Mouse (Mus musculus) CD4-positive helper T cell, adult 2 months (primary cell): Measurements from ENCODE around the gene Vps9d1.
A peak's percentile ranks its signal among the peaks of the same experiment; 100 is the strongest.
"Not testable (repeated sequence)": the region's sequence is repeated elsewhere in the genome, so short reads cannot be mapped to it uniquely, and the experiment has no call there.

Experiments
- DNase-seq: peaks from one replicate; pipeline ENCODE4 v3.0.0-alpha.2; 2012; ENCODE audit warnings: low read depth, missing footprints, low spot score

The Vps9d1 gene

DNA sequence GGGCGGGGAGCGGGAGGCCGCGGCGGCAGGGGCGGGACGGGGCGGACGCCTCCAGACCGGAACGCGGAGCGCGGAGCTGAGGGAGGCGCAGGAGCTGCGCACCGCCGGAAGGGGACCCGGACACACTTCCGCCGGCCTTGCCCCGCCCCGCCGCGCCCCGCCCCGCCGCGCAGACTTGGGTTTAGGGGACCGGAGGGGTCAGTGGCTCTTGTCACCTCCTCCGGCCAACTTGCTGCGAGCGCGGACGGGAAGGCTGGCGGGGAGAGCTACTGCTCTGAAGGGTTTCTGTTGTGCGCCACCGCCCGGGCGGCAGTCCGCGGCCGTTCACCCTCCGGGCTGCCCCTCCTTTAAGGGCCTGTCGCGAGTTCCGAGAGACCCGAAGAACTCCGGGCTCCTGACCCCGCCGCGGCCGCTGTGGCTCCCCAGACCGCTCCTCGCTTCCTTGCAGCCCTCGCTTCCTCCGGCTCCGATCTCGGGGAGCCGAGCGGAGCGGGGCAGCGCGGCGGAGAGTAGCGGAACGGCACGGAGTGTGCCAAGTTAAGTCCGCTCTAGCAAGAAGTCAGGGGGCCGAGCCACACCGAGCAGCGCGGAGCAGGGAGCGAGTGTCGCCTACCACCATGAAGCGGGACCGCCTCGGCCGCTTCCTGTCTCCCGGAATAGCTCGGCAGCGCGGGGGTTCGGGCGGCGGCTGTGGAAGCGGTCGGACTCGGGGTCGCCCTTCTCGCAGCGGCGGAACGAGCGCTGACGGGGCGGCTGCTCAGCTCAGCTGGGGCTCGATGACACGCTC lies at the start of gene Vps9d1, which contains the start of gene Zfp276:
TSS of gene Vps9d1 (minus strand) at position 250 of the 787 bp plus-strand sequence.
TSS of gene Zfp276 (plus strand) at position 97 of the 787 bp plus-strand sequence.
- DNase-seq, result peak; percentile 90

GRCm38 (mm10) chr8:123298301-123298700 lies 44.2 kb upstream of the Vps9d1 start:
- DNase-seq, result no peak

GRCm38 (mm10) chr8:123292785-123293184 lies 38.6 kb upstream of the Vps9d1 start:
- DNase-seq, result no peak

DNA sequence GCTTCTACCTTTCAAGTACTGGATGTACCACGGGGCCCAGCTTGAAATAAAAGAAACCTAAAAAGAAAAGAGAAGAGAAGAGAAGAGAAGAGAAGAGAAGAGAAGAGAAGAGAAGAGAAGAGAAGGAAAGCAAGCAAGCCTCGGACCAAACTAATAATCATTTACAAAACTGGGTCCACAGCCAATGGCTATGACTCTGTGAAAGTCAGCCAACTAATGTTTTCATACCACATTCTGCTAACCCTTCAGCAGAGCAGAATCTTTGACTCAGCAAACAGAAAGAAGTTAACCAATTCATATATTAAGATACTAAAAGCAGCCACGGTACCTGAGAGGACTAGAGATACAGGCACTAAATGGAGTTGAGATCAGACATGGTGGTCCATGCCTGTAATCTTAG lies 38.1 kb upstream of the Vps9d1 start:
- no peak for DNase-seq

DNA sequence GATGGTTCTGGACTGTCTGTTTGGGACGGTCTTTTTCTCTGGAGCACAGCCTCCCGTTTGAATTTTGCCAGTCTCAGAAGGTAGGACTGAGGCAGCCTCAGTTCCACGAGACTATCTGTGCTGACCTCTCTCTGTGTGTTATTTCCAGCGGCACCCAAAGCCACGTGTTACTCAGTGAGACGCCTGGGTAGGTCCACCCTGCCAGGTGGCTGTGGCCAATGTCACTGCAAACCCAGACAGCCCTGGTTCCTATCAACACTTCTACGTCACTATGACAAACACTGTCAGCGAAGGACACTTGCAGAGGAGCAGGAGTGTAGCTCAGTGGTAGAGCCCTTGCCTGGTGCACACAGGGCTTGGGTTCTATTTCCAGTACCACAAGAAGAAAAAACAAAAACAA lies 37.6 kb upstream of the Vps9d1 start:
- no peak for DNase-seq

GRCm38 (mm10) chr8:123290679-123291078 lies 36.5 kb upstream of the Vps9d1 start:
- no peak for DNase-seq

GRCm38 (mm10) chr8:123290166-123290565 lies 36.0 kb upstream of the Vps9d1 start:
- peak; percentile 10 for DNase-seq

GRCm38 (mm10) chr8:123287362-123287761 lies 33.2 kb upstream of the Vps9d1 start:
- peak; percentile 46 for DNase-seq

DNA sequence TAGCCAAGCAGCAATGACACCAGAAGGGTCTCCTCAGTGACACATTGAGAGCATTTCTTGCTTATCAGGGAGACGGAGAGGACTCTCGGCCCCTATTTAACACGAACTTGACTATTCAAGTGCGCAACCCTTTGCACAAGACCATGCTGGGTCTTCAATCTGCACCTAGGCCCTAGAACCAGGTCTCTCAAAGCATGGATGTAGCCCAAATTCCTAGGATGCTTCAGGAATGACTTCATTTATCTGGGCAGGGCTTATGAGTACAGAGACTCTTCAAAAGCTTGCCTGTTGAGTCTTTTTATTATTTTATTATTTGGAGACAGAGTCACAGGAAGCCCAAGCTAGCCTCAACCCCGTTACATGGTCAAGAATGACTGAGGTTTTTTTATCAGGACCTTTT lies 30.3 kb upstream of the Vps9d1 start:
- no peak for DNase-seq

- DNase-seq, result no peak
These were observed 29.8 kb upstream of the Vps9d1 start for GRCm38 (mm10) chr8:123283991-123284390.

DNA sequence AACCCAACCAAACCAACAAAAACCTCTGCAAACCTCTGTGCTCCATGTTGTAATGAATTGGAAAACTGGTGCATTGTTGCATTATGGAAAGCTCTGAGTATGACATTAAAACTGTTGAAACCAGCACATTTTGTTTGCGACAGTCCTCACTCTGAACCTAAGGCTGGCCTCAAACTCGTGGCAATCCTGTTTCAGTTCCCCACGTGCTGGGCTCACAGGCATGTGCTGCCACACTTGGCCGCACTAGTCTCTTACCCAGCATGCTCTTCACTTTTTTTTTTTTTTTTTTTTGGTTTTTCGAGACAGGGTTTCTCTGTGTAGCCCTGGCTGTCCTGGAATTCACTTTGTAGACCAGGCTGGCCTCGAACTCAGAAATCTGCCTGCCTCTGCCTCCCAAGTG lies 28.8 kb upstream of the Vps9d1 start:
- DNase-seq, result not testable (repeated sequence)

- DNase-seq, result no peak
These were observed 26.4 kb upstream of the Vps9d1 start for GRCm38 (mm10) chr8:123280302-123281094.

GRCm38 (mm10) chr8:123279828-123280227 lies 25.7 kb upstream of the Vps9d1 start:
- DNase-seq, result no peak

DNA sequence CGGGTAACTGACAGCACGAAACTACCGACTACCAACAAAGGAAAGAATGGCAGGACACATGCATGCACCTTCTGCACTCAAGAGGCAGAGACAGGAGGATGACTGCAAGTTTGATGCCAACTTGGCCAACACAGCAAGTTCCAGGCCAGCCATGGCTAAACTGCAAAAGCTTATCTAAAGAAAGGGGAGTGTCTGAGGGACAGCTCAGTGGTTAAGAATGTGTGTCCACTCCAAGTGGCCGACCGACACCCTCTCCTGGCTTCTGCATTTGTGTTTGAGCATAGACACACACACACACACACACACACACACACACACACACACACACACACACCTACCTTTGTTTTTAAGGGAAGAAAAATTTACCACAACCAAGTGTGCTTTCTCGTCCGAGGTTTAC lies 24.3 kb upstream of the Vps9d1 start:
- DNase-seq, result no peak

DNA sequence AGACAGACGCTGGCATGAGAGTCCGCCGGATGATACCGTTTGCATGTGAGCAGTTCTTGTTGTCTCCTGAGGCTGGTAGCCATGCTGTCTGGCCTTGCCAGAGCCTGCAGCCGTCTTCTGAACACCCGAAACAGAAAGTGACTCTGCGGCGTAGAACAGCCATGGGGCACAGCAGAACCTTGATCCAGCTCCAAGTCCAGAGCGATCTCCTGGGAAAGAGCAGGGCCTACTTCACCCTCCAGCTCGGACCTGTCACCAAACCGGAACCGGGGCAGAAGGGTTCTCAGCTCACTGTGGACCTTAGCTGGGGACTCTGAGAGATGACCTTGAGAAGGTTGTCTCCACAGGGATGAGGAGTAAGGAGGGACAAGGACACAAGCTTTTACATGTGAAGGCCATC lies 20.9 kb upstream of the Vps9d1 start:
- DNase-seq, result no peak

GRCm38 (mm10) chr8:123274447-123274846 lies 20.3 kb upstream of the Vps9d1 start:
- no peak for DNase-seq

- no peak for DNase-seq
These were observed 17.8 kb upstream of the Vps9d1 start for GRCm38 (mm10) chr8:123271901-123272300.

DNA sequence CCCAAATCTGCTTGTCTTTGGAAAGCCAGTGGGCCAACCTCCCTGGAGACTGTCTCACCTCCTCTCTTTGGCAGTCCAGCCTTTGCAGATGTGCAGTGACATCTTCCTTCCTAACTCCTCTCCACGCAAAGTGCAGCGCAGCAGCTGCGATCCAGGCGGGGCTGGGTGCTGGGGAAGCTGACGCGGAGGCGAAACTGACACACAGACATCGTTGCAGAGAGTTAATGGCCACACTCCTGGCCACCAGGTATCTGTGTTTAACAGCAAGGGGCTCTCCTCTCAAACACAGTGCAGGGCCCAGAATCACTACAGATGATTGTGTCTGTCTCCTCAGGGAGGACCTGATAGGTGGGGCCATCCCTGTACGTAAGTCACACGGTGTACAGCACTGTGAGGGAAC lies 17.0 kb upstream of the Vps9d1 start:
- DNase-seq, result no peak

DNA sequence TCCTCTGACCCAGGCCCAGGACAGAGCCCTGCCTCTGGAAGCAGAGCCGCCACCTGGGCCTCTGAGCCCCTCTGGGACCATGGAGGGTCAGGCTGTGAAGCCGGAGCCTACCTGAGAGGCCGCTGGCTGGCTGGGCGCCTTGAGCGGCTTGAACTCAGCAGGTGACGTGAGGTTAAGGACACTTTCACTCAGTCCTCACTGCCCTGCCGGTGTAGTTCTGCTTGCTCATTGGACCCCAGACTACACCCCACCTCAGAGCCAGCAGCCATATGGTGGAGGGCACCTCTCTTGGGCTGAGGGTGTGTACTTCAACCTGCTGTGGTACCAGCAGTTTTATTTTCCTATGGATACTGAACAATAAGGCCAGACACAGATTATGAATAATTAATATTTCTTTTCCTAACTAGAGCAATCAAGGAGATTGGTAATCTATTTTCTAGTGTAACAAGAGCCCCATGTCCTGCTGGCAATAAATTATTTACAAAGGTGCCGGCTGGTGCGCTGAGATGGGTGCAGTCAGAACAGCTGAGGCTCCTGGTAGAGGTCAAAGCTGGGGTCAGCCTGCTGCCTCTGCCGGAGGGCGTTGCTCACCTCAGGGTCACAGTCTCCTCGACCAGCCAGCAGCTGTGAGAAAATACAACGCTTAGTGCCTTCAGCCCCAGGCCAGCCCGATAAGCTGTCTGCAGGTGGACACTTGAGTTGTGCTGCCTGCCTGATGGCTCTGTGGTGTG lies 13.9 kb upstream of the Vps9d1 start:
- no peak for DNase-seq

DNA sequence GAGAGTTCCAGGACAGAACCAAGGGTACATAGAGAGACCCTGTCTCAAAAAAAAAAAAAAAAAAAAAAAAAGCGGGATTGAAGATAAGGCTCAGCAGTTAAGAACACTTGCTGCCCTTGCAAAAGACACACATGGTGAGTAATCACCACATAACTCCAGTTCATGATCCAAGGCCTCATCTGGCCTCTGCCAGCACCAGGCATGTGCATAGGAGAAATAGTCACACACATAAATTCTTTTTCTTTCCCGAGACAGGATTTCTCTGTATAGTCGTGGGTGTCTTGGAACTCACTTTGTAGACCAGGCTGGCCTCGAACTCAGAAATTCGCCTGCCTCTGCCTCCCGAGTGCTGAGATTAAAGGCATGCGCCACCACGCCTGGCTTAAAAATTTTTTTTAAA lies 3.4 kb upstream of the Vps9d1 start:
- DNase-seq, result not testable (repeated sequence)

- no peak for DNase-seq
These were observed 3.0 kb upstream of the Vps9d1 start for GRCm38 (mm10) chr8:123257114-123257513.

DNA sequence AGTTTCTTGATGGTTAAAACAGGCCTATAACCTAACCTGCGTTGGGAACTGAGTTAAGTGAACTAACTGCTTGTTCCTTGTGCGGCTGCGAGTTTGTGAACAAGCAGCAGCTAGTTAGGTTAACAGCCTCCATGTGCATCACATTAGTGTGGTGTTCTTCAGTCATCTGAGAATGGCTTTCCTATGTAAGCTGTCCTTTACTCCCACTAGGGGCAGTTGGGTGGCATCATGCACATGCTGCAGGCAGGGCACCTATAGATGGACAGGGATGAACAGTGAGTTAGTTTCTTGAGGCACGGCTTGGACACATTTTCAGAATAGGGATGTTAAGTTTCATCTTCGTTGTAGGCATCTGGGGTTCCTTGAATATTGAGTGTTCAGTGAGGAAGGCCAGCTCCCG lies 1.0 kb upstream of the Vps9d1 start:
- no peak for DNase-seq
